Mouse (Mus musculus) G1E (cell line): ENCODE measurements around the gene Lef1.

ENCODE experiments used
- CTCF ChIP-seq: IDR thresholded peaks from 2 replicates; pipeline ENCODE4 v1.5.1; 2012; ENCODE audit warnings: low read depth, low read length, inconsistent platforms, mixed read lengths
- POLR2AphosphoS5 ChIP-seq: IDR thresholded peaks from 2 replicates; pipeline ENCODE4 v1.6.1; 2012; ENCODE audit warnings: low read depth, low read length, inconsistent platforms; ENCODE audit not compliant: insufficient replicate concordance

- TF ChIP-seq CTCF: no peak
- TF ChIP-seq POLR2AphosphoS5: no peak
Measured at GRCm38 (mm10) chr3:131092113-131092512, 18.2 kb upstream of the Lef1 start.
